Mouse (Mus musculus) kidney, adult 2 months (tissue): Measurements from ENCODE around the gene Stim2. TPM values are rescaled to one million over a fixed set of nuclear protein-coding genes. Genes with fewer than 3 reads are reported as not detected.

Experiments
- DNase-seq: peaks from one replicate; pipeline ENCODE4 v3.0.0; 2021
- H3K27ac ChIP-seq: fragments of 200-500 bp; 2 replicates; pipeline ENCODE4 v1.5.1; 2012; ENCODE audit warnings: low read depth, low read length, control low read depth, inconsistent platforms; ENCODE audit not compliant: insufficient read depth
- H3K27me3 ChIP-seq: fragments of 200-500 bp; replicated peaks from 2 replicates; pipeline ENCODE4 v1.6.1; 2012; ENCODE audit warnings: mild to moderate bottlenecking, moderate library complexity, low read length, inconsistent platforms; ENCODE audit not compliant: control insufficient read depth, insufficient read depth
- H3K36me3 ChIP-seq: fragments of 200-500 bp; 2 replicates; pipeline ENCODE4 v1.6.1; 2012; ENCODE audit warnings: mild to moderate bottlenecking, moderate library complexity, low read length, inconsistent platforms; ENCODE audit not compliant: control insufficient read depth, insufficient read depth
- H3K4me1 ChIP-seq: fragments of 200-500 bp; 2 replicates; pipeline ENCODE4 v1.6.1; 2011; ENCODE audit warnings: low read length; ENCODE audit not compliant: control insufficient read depth, insufficient read depth
- H3K4me3 ChIP-seq: fragments of 200-500 bp; 2 replicates; pipeline ENCODE4 v1.5.1; 2011; ENCODE audit warnings: mild to moderate bottlenecking, low read depth, low read length, control low read depth; ENCODE audit not compliant: insufficient read depth
- CTCF ChIP-seq: fragments of 200-500 bp; conservative IDR thresholded peaks from 2 replicates; pipeline ENCODE4 v1.5.1; 2011; ENCODE audit warnings: low read depth, mild to moderate bottlenecking, control low read depth, low read length, moderate library complexity, mixed read lengths; ENCODE audit not compliant: insufficient read depth, insufficient read length
- POLR2A ChIP-seq: fragments of 200-500 bp; IDR thresholded peaks from one replicate; pipeline ENCODE4 v1.6.1; 2011; ENCODE audit warnings: low read depth, low read length, control low read depth
- WGBS: fragments of 180-500 bp; shearing (Covaris S2); methylation state at CpG from one replicate; pipeline ENCODE4 v1.1.7; 2018; 5-methylcytosine and 5-hydroxymethylcytosine counted together
- polyA plus RNA-seq: library from polyadenylated mRNA; depleted of rRNA; stranded (reverse); fragments of >200 nt; gene quantifications from 2 replicates; pipeline ENCODE4 v1.2.3, GENCODE M21; 2012

Gene Stim2
- polyA plus RNA-seq, 1 experiment: 10.3 TPM

- TF ChIP-seq CTCF (no peak), POLR2A (no peak)
- H3K4me3 ChIP-seq: no peak overlapping the region
- H3K4me1 ChIP-seq: peaks cover 4% of the 10 kb centered on the region; the same call in 1 of the 2 replicates
- DNase-seq: peak; percentile 62
- H3K27ac ChIP-seq: no peak overlapping the region
- no peaks in the 10 kb centered on the region for H3K36me3 ChIP-seq
- WGBS: 30% methylated on average over 7 of the region's 7 CpGs
- H3K27me3 ChIP-seq: no peaks in the 10 kb centered on the region
Observed at GRCm38 (mm10) chr5:53992616-53993015, 5.7 kb upstream of the Stim2 start.

GRCm38 (mm10) chr5:53994576-53994975 lies 3.7 kb upstream of the Stim2 start:
- WGBS: 72% methylated on average over 4 of the region's 4 CpGs
- Histone ChIP-seq H3K4me3 (no peak overlapping the region), H3K36me3 (no peaks in the 10 kb centered on the region), H3K27me3 (no peaks in the 10 kb centered on the region), H3K27ac (no peak overlapping the region), H3K4me1 (peaks cover 4% of the 10 kb centered on the region; the same call in 1 of the 2 replicates)
- DNase-seq: no peak
- TF ChIP-seq CTCF (no peak), POLR2A (no peak)

GRCm38 (mm10) chr5:53995316-53995715 lies 3.0 kb upstream of the Stim2 start:
- H3K27me3 ChIP-seq: no peaks in the 10 kb centered on the region
- TF ChIP-seq POLR2A: no peak
- TF ChIP-seq CTCF: no peak
- WGBS: under 1% methylated on average over 34 of the region's 34 CpGs
- peak overlapping the region; percentile 64 for H3K4me3 ChIP-seq
- H3K36me3 ChIP-seq: no peaks in the 10 kb centered on the region
- peak overlapping the region; percentile 55; the same call in 1 of the 2 replicates for H3K27ac ChIP-seq
- H3K4me1 ChIP-seq: peaks cover 4% of the 10 kb centered on the region; the same call in 1 of the 2 replicates
- peak; percentile 90 for DNase-seq

- no peak for TF ChIP-seq CTCF
- TF ChIP-seq POLR2A: no peak
- Histone ChIP-seq H3K36me3 (no peaks in the 10 kb centered on the region), H3K4me1 (peaks cover 4% of the 10 kb centered on the region; the same call in 1 of the 2 replicates), H3K27me3 (no peaks in the 10 kb centered on the region), H3K4me3 (no peak overlapping the region), H3K27ac (no peak overlapping the region)
- 83% methylated on average over 6 of the region's 6 CpGs for WGBS
- DNase-seq: no peak
Observed at GRCm38 (mm10) chr5:53996822-53997221, 1.5 kb upstream of the Stim2 start.

- DNase-seq: peak; percentile 63
- Histone ChIP-seq H3K4me3 (peak overlapping the region; percentile 94), H3K4me1 (peaks cover 4% of the 10 kb centered on the region; the same call in 1 of the 2 replicates), H3K27me3 (no peaks in the 10 kb centered on the region), H3K27ac (peak overlapping the region; percentile 74), H3K36me3 (no peaks in the 10 kb centered on the region)
- TF ChIP-seq CTCF (0 out of 2 replicates have a peak, but pooled peaks have one; percentile 7), POLR2A (no peak)
- under 1% methylated on average over 76 of the region's 76 CpGs for WGBS
Observed at GRCm38 (mm10) chr5:53998743-53999460, 603 bp downstream of the Stim2 start.

GRCm38 (mm10) chr5:53999461-53999770 lies 1.1 kb downstream of the Stim2 start:
- 1% methylated on average over 6 of the region's 6 CpGs for WGBS
- H3K27ac ChIP-seq: peak overlapping the region; percentile 74
- H3K27me3 ChIP-seq: no peaks in the 10 kb centered on the region
- DNase-seq: no peak
- peak overlapping the region; percentile 94 for H3K4me3 ChIP-seq
- peaks cover 4% of the 10 kb centered on the region; the same call in 1 of the 2 replicates for H3K4me1 ChIP-seq
- H3K36me3 ChIP-seq: no peaks in the 10 kb centered on the region
- TF ChIP-seq POLR2A: no peak
- TF ChIP-seq CTCF: no peak

- peak; percentile 37 for DNase-seq
- WGBS: 6% methylated on average over 2 of the region's 2 CpGs
- Histone ChIP-seq H3K27me3 (no peaks in the 10 kb centered on the region), H3K4me3 (peak overlapping the region; percentile 94), H3K36me3 (no peaks in the 10 kb centered on the region), H3K27ac (0 out of 2 replicates have a peak overlapping the region, but pooled peaks have one; percentile 33), H3K4me1 (peaks cover 6% of the 10 kb centered on the region; the same call in 1 of the 2 replicates)
- TF ChIP-seq CTCF (no peak), POLR2A (no peak)
Observed at GRCm38 (mm10) chr5:53999831-54000230, 1.5 kb downstream of the Stim2 start.
